Mouse (Mus musculus) adrenal gland, postnatal 14 days (tissue): Measurements from ENCODE around the gene Snrnp70. TPM values are rescaled to one million over a fixed set of nuclear protein-coding genes. Genes with fewer than 3 reads are reported as not detected.
A peak's percentile ranks its signal among the peaks of the same experiment; 100 is the strongest.

Experiments used
- DNase-seq: peaks from one replicate; pipeline ENCODE4 v3.0.0; 2021; ENCODE audit warnings: mixed read lengths
- long read RNA-seq, 2 experiments: library from polyadenylated mRNA; stranded (forward); transcript quantifications; one replicate each; pipeline ENCODE4 v2.0.0; 2021
- total RNA-seq: library from RNA; stranded (reverse); gene quantifications from 2 replicates; pipeline ENCODE4 v1.2.3, GENCODE M21; 2021

Snrnp70 gene
- total RNA-seq: 265 and 280 TPM in 2 replicates
- long read RNA-seq, experiment 1, transcript Snrnp70-201 (10 exons, 1,735 nt): major isoform, 26 of 108 reads
- long read RNA-seq, experiment 1, partial matches to known transcripts: 3 of 108 reads
- long read RNA-seq, experiment 1, other reads (novel, unspliced or antisense): 79 of 108 reads
- long read RNA-seq, experiment 2, transcript Snrnp70-201 (10 exons, 1,735 nt): major isoform, 16 of 111 reads
- long read RNA-seq, experiment 2, partial matches to known transcripts: 3 of 111 reads
- long read RNA-seq, experiment 2, other reads (novel, unspliced or antisense): 92 of 111 reads

- peak; percentile 100 for DNase-seq
Measured at GRCm38 (mm10) chr7:45395578-45396336, at the start of gene Snrnp70. Gene Snrnp70 (minus strand): TSS chr7:45395742.

GRCm38 (mm10) chr7:45443526-45444420, 48.2 kb upstream of the Snrnp70 start:
- DNase-seq: no peak

- DNase-seq: no peak
Measured at GRCm38 (mm10) chr7:45437521-45438276, 42.2 kb upstream of the Snrnp70 start, which contains the start of gene Ruvbl2. Gene Ruvbl2 (minus strand): TSS chr7:45438096.

GRCm38 (mm10) chr7:45437046-45437445, 41.5 kb upstream of the Snrnp70 start:
- DNase-seq: no peak

- no peak for DNase-seq
Measured at GRCm38 (mm10) chr7:45436444-45436843, 40.9 kb upstream of the Snrnp70 start.

GRCm38 (mm10) chr7:45435038-45435437, 39.5 kb upstream of the Snrnp70 start:
- DNase-seq: peak; percentile 57

- peak; percentile 100 for DNase-seq
Measured at GRCm38 (mm10) chr7:45434203-45435015, 38.9 kb upstream of the Snrnp70 start, which contains the start of gene Gys1. Gene Gys1 (plus strand): TSS chr7:45434844.

- DNase-seq: no peak
Measured at GRCm38 (mm10) chr7:45433835-45434202, 38.3 kb upstream of the Snrnp70 start.

GRCm38 (mm10) chr7:45426556-45426955, 31.0 kb upstream of the Snrnp70 start:
- no peak for DNase-seq

GRCm38 (mm10) chr7:45421194-45421593, 25.7 kb upstream of the Snrnp70 start:
- no peak for DNase-seq

GRCm38 (mm10) chr7:45420615-45420919, 25.0 kb upstream of the Snrnp70 start, which contains the start of gene Lhb:
Gene Lhb (plus strand): TSS chr7:45420820.
- DNase-seq: no peak

- no peak for DNase-seq
Measured at GRCm38 (mm10) chr7:45419859-45420614, 24.5 kb upstream of the Snrnp70 start.

GRCm38 (mm10) chr7:45417962-45418492, 22.5 kb upstream of the Snrnp70 start:
- no peak for DNase-seq

GRCm38 (mm10) chr7:45415636-45416035, 20.1 kb upstream of the Snrnp70 start:
- DNase-seq: no peak

- no peak for DNase-seq
Measured at GRCm38 (mm10) chr7:45414740-45415224, 19.2 kb upstream of the Snrnp70 start.

GRCm38 (mm10) chr7:45413864-45414739, 18.6 kb upstream of the Snrnp70 start:
- DNase-seq: no peak

GRCm38 (mm10) chr7:45413113-45413863, 17.7 kb upstream of the Snrnp70 start, which contains the start of gene Ntf5:
Gene Ntf5 (plus strand): TSS chr7:45413695.
- DNase-seq: peak; percentile 40

GRCm38 (mm10) chr7:45412421-45412820, 16.9 kb upstream of the Snrnp70 start:
- no peak for DNase-seq
